Mouse (Mus musculus): ENCODE data around the gene Gpr183. TPM values are rescaled to one million over a fixed set of nuclear protein-coding genes. Genes with fewer than 3 reads are reported as not detected.

The Gpr183 gene
- polyA plus RNA-seq, 1 experiment from 2014 or later, result 3.2 TPM

DNA sequence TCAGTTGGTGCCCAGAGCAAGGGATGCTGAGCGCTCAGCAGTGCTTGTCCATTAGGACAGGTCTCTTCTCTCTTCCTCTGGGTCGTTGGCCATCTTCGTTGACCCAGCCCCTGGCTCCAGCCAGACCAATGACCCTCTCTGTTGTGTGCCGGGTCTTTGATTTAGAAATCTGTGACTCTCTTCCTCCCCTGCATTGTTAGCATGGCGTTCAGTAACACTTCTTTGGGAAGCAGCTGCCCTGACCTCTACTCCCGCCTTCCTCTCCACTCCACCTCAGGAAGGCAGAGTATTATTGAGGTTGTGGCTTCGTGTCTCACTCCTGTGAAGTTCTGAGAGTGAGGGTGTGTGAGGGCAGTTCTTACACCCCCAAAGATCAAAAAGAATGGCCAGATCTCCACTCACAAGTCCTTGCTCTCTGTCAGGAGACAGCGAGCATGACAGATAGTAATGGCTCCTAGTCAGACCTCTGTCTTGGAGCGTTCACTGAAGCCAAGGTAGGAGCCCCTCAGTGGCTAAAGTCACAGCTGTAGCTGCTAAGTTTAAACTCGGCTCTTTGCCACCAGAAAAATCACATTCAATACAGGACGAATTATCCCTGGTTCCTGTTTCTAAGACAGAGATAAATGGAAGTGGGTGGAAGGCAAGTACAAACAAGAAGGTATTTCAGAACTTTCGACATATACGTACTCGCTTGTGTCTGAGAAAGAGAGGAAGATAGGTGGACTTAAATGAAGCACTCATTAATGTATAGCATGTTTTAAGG lies 2.7 kb downstream of the Gpr183 start:
- H3K27ac ChIP-seq, result peak overlapping the region; percentile 49
- peaks cover 26% of the 10 kb centered on the region for H3K4me1 ChIP-seq
- ATAC-seq (ENCODE audit: borderline replicate concordance, extremely low read depth, low FRiP score, low TSS enrichment), result 0 out of 2 replicates have a peak, but pooled peaks have one; percentile 19
- no peak overlapping the region for H3K4me3 ChIP-seq
- 52% methylated on average over 14 of the region's 14 CpGs for WGBS
- no peak overlapping the region for H3K9ac ChIP-seq
- H3K9me3 ChIP-seq, result no peaks in the 10 kb centered on the region
- no peaks in the 10 kb centered on the region for H3K36me3 ChIP-seq
- no peaks in the 10 kb centered on the region for H3K27me3 ChIP-seq
- H3K4me2 ChIP-seq, result 0 out of 2 replicates have a peak overlapping the region, but pooled peaks have one; percentile 11

DNA sequence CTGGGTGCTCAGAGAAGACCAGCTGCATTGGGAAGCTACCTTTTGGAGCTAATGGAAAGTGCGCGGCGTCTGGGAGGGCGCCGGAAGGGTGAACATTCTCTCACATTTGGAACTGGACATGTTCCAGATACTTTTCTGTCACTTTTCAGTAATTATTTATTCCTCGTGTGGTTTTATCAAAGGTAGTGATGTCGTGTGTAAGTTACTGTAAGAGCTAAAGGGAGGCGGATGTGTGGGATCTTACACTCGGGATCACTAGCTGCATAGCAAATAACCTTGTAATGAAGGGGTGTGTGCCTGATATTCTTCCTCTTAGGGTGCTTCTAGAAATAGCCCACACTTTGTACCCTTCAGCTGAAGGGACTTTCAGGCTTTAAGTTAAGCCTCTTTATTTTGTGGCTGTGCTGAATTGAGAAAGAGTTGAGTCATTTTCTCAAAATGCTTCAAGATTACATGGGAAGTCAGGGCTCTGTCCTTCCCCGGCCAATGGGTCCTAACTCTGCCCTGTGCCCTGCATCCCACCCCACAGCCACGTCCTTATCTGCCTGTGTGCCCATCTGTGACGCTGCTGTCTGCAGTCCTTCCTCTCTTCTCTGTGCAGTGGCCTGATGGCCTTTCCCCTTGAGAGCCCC lies 3.4 kb downstream of the Gpr183 start:
- H3K4me1 ChIP-seq, result peaks cover 22% of the 10 kb centered on the region
- H3K27me3 ChIP-seq, result no peaks in the 10 kb centered on the region
- 60% methylated on average over 12 of the region's 12 CpGs for WGBS
- H3K4me3 ChIP-seq, result no peak overlapping the region
- ATAC-seq (ENCODE audit: borderline replicate concordance, extremely low read depth, low FRiP score, low TSS enrichment), result peak; percentile 29; the same call in 1 of the 2 replicates
- no peaks in the 10 kb centered on the region for H3K9me3 ChIP-seq
- H3K9ac ChIP-seq, result no peak overlapping the region
- 0 out of 2 replicates have a peak overlapping the region, but pooled peaks have one; percentile 11 for H3K4me2 ChIP-seq
- H3K27ac ChIP-seq, result peak overlapping the region; percentile 49
- H3K36me3 ChIP-seq, result no peaks in the 10 kb centered on the region

DNA sequence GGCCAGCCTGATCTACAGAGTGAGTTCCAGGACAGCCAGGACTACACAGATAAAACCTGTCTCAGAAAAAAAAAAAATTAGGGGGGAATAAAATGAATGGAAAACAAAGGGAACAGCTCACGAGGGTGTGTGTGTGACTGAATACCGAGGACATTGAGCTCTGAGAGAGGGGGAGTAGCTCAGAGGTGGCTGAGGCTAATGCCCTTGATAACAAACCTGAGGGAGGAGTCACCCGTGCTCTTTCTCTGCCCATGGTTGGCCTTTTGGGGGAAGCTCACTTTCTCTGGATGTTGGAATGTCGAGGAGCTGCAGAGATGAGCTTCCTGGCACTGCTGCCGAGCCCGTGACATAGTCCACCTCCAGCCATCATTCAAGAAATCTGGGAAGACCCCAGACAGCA lies 4.0 kb downstream of the Gpr183 start:
- Histone ChIP-seq H3K9me3 (no peaks in the 10 kb centered on the region), H3K4me1 (peaks cover 22% of the 10 kb centered on the region), H3K4me2 (no peak overlapping the region), H3K27me3 (no peaks in the 10 kb centered on the region), H3K36me3 (no peaks in the 10 kb centered on the region), H3K9ac (no peak overlapping the region), H3K27ac (no peak overlapping the region), H3K4me3 (no peak overlapping the region)
- 25% methylated on average over 6 of the region's 6 CpGs for WGBS
- ATAC-seq (ENCODE audit: borderline replicate concordance, extremely low read depth, low FRiP score, low TSS enrichment), result no peak

DNA sequence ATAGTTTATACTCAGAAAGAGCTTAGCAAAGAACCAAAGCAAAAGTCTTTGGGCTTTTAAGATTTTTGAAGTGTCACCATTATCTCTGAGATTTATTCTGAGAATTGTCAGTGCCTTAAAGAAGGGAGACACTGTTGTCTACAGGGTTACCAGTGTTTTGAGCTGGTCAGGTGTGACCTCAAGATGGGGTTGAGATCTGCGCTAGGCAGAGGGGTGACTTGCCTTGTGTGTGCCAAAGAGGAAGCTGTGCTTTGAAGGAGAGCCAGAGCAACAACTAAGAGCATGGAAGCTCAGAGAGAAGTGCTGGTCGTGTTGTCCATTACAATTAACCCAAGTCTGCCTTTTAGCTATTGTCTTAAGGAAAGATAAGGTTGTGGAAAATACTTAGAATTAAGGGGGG lies 4.5 kb downstream of the Gpr183 start:
- no peaks in the 10 kb centered on the region for H3K27me3 ChIP-seq
- H3K9ac ChIP-seq, result no peak overlapping the region
- H3K27ac ChIP-seq, result no peak overlapping the region
- no peak overlapping the region for H3K4me2 ChIP-seq
- 67% methylated on average over 2 of the region's 2 CpGs for WGBS
- no peak for ATAC-seq (ENCODE audit: borderline replicate concordance, extremely low read depth, low FRiP score, low TSS enrichment)
- H3K4me1 ChIP-seq, result peaks cover 22% of the 10 kb centered on the region
- H3K9me3 ChIP-seq, result no peaks in the 10 kb centered on the region
- H3K36me3 ChIP-seq, result no peaks in the 10 kb centered on the region
- no peak overlapping the region for H3K4me3 ChIP-seq

DNA sequence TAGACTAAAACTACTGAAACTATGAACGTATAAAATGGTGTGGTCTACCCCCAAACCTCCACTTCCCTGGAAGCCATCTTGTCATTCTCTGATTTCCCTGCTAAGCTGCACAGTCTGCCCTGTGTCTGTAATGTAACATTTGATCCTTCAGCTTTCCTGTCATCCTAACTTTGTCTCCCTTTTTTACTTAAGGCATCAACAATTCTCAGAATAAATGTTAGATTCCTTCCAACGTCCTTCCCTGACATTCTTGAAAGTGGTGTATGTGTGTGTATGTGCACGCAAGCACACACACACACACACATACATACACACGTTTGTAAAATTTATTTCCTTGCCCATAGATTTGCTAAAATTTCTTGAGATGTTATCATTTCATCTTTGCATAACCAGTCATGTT lies 5.0 kb downstream of the Gpr183 start:
- Histone ChIP-seq H3K9ac (no peak overlapping the region), H3K4me2 (no peak overlapping the region), H3K36me3 (no peaks in the 10 kb centered on the region), H3K27ac (no peak overlapping the region), H3K9me3 (no peaks in the 10 kb centered on the region), H3K4me1 (peaks cover 22% of the 10 kb centered on the region), H3K4me3 (no peak overlapping the region), H3K27me3 (no peaks in the 10 kb centered on the region)
- no peak for ATAC-seq (ENCODE audit: borderline replicate concordance, extremely low read depth, low FRiP score, low TSS enrichment)
- WGBS, result 67% methylated on average over 4 of the region's 4 CpGs

DNA sequence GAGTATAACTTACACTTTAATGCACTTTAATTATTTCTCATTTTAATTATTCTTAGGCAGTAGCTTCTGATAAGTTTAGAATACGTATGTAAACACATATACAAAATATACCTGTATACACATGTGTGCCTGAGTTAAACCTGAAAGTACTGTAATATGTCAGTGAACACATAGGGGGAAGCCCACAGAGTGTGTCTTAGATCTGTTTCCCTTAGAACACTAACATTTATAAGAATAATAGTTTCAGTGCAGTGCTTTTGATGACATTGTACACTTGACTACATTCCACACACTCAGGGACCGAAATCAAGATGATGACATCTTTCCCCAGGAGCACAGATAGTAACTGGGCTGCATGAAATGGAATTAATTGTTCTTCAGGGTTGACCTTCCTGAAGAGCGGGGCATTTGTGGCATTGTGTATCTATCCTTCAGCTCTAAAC lies 5.4 kb downstream of the Gpr183 start:
- 90% methylated on average over 3 of the region's 3 CpGs for WGBS
- no peaks in the 10 kb centered on the region for H3K27me3 ChIP-seq
- H3K4me3 ChIP-seq, result no peak overlapping the region
- H3K9ac ChIP-seq, result no peak overlapping the region
- peaks cover 22% of the 10 kb centered on the region for H3K4me1 ChIP-seq
- no peaks in the 10 kb centered on the region for H3K9me3 ChIP-seq
- no peak for ATAC-seq (ENCODE audit: borderline replicate concordance, extremely low read depth, low FRiP score, low TSS enrichment)
- no peak overlapping the region for H3K27ac ChIP-seq
- H3K36me3 ChIP-seq, result no peaks in the 10 kb centered on the region
- no peak overlapping the region for H3K4me2 ChIP-seq

DNA sequence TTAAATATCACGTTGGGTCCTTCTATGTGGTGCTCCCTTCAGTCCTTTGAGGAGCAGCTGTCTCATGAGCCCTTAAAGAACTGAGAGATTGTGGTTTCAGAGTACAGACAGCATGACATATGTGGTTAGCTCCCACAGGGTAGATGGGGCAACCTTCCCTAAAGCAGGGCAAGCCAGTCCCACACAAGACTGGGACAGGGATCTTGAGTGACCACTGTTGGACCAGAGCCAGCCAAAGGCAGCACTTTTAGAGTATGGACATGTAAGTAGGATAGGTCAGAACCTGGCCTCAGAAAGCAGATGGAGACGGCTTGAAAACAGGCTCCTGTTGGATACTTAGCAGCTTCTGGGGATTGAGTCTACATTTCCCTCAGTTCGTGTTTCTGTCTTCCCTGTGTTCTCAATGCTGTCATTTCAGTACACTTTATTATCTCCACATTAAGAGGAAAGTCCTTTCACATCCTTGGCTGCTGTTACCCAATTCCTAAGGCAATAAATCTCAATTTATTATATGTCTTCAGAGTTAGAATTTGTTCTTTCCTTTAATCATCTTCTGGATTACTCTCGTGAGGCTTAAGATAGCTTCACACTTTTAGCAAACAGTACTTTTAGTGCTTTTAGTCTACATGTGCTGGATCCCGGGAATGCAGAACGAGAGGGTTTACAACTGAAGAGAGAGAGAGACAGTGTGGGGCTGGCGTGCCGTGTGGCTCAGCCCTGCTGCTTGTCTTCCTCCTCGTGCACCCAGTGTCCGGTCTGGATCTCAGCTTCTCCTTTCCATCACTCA lies 6.1 kb downstream of the Gpr183 start:
- no peak overlapping the region for H3K27ac ChIP-seq
- H3K27me3 ChIP-seq, result no peaks in the 10 kb centered on the region
- H3K9me3 ChIP-seq, result no peaks in the 10 kb centered on the region
- H3K9ac ChIP-seq, result no peak overlapping the region
- no peak for ATAC-seq (ENCODE audit: borderline replicate concordance, extremely low read depth, low FRiP score, low TSS enrichment)
- H3K4me2 ChIP-seq, result no peak overlapping the region
- no peaks in the 10 kb centered on the region for H3K36me3 ChIP-seq
- peaks cover 21% of the 10 kb centered on the region for H3K4me1 ChIP-seq
- WGBS, result 66% methylated on average over 10 of the region's 10 CpGs
- H3K4me3 ChIP-seq, result no peak overlapping the region

DNA sequence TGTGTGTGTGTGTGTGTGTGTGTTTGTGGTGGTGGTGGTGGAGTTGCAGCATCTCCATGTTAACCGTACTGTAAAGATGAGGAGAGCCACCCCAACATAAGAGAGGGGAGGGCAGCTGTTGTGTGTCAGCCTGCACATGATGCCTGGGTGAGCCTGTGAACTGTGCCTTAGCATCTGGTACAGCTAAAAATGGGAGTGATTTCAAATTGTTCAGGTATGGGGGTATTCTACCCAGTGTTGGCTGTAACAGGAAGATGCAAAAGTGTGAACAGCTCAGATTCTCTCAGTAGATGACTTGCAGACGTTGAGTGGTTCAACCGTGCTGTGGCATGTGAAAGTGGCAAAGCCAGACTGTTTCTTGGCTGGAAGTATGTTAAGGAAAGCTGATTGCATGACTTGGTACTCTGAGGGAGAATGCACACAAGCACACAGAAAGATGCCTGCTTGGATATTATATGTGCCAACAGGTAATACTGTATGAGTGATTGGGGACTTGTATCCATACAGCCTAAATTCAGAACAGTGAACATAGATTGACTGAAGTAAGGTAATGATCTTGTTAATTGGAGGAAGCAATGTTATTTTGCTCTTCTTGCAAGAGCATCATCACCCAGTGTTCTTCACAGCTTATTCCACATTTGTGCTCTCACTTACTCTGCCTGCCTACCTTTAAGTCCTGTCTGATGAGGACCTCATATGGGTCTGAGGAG lies 6.8 kb downstream of the Gpr183 start:
- H3K27ac ChIP-seq, result no peak overlapping the region
- no peaks in the 10 kb centered on the region for H3K9me3 ChIP-seq
- 80% methylated on average over 3 of the region's 3 CpGs for WGBS
- no peak overlapping the region for H3K9ac ChIP-seq
- H3K4me3 ChIP-seq, result no peak overlapping the region
- no peak overlapping the region for H3K4me2 ChIP-seq
- H3K27me3 ChIP-seq, result no peaks in the 10 kb centered on the region
- no peaks in the 10 kb centered on the region for H3K36me3 ChIP-seq
- H3K4me1 ChIP-seq, result peaks cover 14% of the 10 kb centered on the region
- ATAC-seq (ENCODE audit: borderline replicate concordance, extremely low read depth, low FRiP score, low TSS enrichment), result no peak

DNA sequence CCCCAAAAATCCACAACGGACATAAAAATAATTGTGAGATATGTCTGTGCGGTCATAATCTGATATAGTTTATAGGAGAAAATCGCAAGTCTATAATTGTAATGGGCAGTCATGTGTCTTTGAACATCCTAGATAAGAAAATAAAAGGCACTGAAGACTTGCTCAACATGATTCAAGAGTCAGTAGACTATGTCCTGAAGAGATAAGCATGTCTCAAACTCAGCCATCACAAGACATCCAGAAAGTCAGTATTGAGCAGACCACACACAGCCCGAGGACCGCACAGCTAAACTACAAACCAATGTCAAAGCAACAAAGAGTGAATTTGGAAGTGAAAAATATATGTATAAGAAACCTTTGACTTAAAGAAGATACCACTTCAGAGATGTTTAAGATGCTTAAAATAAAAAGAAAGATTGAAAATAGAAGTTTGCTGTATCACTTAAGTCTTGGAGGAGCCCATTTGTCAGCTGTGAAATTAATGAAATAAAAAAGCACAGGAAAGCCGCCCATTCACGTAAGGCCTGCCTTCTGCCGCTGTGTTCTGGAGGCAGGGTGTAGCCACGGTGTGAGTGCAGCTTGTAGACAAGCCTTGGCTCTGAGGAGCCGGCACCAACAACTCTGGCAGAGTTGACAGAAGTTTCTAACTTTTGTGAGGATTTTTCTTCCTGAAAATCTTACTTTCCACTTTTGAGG lies 7.7 kb downstream of the Gpr183 start:
- ATAC-seq (ENCODE audit: borderline replicate concordance, extremely low read depth, low FRiP score, low TSS enrichment), result no peak
- H3K9ac ChIP-seq, result no peak overlapping the region
- no peak overlapping the region for H3K4me3 ChIP-seq
- peaks cover 9% of the 10 kb centered on the region for H3K4me1 ChIP-seq
- H3K27me3 ChIP-seq, result no peaks in the 10 kb centered on the region
- no peaks in the 10 kb centered on the region for H3K9me3 ChIP-seq
- no peak overlapping the region for H3K4me2 ChIP-seq
- no peak overlapping the region for H3K27ac ChIP-seq
- no peaks in the 10 kb centered on the region for H3K36me3 ChIP-seq
- WGBS, result 80% methylated on average over 10 of the region's 10 CpGs

DNA sequence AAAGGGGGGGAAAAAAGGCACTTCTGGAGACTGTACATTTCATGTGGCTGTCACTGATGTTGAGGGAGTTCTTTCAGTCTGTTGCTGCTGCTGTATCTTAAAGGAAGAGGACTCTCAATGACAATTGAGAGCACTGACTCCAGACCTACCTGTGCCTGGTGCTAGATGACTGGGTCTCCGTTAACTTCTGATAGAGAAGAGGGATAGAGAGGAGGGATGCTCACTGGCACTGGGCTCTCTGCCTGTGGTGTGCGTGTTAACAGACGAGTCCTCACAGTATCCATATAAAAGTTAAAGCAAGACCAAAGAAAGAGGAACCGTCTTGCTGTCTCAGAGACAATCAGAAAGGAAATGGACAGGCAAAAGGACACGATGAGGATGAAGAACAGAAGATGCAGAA lies 8.7 kb downstream of the Gpr183 start:
- no peak overlapping the region for H3K4me3 ChIP-seq
- peaks cover 1% of the 10 kb centered on the region; the same call in 1 of the 2 replicates for H3K4me1 ChIP-seq
- 88% methylated on average over 5 of the region's 5 CpGs for WGBS

DNA sequence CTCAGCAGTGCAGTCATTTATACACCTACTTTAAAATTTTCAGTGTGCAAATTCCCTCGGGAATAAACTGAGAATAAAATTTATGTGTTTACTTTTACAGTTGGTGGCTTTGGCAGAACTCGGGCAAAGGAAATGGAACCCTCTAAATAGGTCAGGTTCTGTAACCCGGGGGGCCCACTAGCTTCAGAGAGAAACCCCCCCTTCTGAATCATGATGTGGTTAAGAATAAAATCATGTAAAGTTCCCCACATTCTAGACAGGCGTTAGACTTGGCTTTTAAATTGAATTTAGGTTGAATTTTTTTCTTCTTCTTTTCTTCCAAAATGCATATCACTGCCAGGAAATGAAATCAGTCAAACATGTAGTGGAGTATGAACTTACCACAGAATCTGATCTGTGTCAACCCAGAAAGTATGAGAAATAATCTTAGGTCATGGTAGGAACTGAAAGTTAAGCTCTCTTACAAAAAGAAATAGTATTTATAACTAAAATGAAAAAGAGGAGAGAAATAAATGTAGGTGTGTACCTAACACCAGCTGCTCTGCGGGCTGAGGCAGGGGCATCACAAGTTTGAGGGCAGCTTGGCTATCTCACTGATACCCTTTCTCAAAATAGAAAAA lies 9.7 kb downstream of the Gpr183 start:
- H3K4me2 ChIP-seq, result no peak overlapping the region
- H3K9me3 ChIP-seq, result no peaks in the 10 kb centered on the region
- H3K4me1 ChIP-seq, result no peaks in the 10 kb centered on the region
- H3K27me3 ChIP-seq, result no peaks in the 10 kb centered on the region
- no peak for ATAC-seq (ENCODE audit: borderline replicate concordance, extremely low read depth, low FRiP score, low TSS enrichment)
- H3K4me3 ChIP-seq, result no peak overlapping the region
- no peak overlapping the region for H3K9ac ChIP-seq
- WGBS, result 61% methylated on average over 5 of the region's 5 CpGs
- H3K36me3 ChIP-seq, result no peaks in the 10 kb centered on the region
- H3K27ac ChIP-seq, result no peak overlapping the region

More for the DNA sequence above, 8.7 kb downstream of the Gpr183 start:
- H3K27me3 ChIP-seq, result no peaks in the 10 kb centered on the region
- H3K4me2 ChIP-seq, result no peak overlapping the region
- no peaks in the 10 kb centered on the region for H3K9me3 ChIP-seq
- H3K9ac ChIP-seq, result no peak overlapping the region
- ATAC-seq (ENCODE audit: borderline replicate concordance, extremely low read depth, low FRiP score, low TSS enrichment), result no peak
- no peaks in the 10 kb centered on the region for H3K36me3 ChIP-seq
- H3K27ac ChIP-seq, result no peak overlapping the region

Measured in lung, embryonic 15.5 days (tissue).